Mouse (Mus musculus) left cerebral cortex, postnatal 14 days (tissue): ENCODE data around the gene Rfk. TPM values are rescaled to one million over a fixed set of nuclear protein-coding genes. Genes with fewer than 3 reads are reported as not detected.

Experiments used
- DNase-seq, 2 experiments: peaks; one replicate each; pipeline ENCODE4 v3.0.0; 2021 to 2022; ENCODE audit warnings: low spot score in 2 of 2, mixed read lengths in 1 of 2
- intact Hi-C: fragments of 180-260 bp; cut with DNase I; formaldehyde crosslinking; loops from one replicate; pipeline ENCODE4 v1.15.1; 2025
- total RNA-seq, 2 experiments: library from RNA; stranded (reverse); gene quantifications; 2 replicates each; pipeline ENCODE4 v1.2.3; 2021

The Rfk gene
- total RNA-seq, 2 experiments from 2014 or later: 51.9 to 58.0 TPM

DNA sequence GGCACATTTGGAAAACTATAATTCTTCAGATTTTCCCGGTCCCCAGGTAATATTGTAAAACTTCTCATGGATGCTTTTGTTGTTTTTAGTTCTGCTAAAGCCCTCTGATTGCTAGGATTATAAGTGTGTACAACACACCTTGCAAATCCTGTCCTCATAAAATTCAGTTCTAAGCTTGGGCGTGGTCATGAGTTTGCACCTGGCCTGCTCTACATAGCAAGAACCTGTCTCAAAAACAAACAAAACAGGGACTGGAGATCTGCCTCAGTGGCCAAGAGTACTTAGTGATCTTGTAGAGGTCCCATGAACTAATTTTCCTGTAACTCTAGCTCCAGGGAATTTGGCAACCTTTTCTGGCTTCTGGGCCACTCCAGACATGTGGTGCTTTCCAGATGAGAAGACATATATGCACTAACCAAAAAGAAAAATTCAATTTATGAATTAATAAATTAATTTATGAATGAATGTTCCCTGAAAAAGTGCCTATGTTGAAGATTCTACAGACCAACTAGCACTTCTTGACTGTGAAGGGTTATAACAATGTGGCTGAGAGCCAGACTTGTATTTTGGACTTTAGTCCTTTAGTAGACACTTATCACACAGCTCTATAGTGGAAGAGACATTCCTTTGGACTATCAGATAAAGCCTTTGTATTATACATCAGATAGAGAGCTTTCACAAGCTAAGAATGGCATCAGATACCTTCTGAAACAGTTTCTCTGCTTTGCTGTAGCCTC is 34.1 kb downstream of the Rfk start:
- intact Hi-C loops: no loop called here
- no peak for DNase-seq

DNA sequence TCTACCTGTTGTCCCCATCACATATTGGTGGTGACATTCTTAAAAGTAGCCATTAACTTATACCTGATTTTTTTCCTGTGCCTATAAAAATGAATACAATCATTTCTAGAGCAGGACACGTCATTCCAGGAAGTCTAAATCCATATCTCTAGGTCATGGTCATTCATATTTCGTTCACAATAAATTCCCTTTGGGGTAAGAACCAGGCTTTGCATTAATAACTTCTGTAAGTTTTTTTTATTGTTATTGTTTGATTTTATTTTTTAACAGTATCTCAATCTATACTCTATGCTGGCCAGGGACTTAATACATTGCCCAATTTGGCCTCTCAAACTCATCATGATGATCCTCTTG is 34.7 kb downstream of the Rfk start:
- intact Hi-C loops: no loop called here
- no peak for DNase-seq

DNA sequence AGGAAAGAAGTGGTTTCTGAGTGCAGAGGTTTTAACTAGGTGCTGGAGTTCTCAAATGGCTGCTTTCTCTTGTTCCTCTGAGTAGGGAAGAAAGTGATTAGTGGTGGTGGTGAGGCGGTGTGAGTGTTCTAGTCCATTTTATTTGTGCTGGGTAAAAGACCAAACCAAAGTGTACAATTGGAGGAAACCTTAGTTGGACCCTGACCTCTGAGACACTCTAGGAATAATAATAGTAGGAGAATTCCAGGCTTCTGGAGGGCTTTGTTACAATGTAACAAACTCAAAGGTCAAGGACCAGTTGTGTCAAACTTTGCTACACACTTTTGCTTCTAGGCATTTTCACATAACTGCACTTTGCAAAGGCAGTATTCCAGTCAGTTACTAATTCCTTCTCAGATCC is 42.8 kb downstream of the Rfk start:
- no peak for DNase-seq
- intact Hi-C loops: no loop called here

DNA sequence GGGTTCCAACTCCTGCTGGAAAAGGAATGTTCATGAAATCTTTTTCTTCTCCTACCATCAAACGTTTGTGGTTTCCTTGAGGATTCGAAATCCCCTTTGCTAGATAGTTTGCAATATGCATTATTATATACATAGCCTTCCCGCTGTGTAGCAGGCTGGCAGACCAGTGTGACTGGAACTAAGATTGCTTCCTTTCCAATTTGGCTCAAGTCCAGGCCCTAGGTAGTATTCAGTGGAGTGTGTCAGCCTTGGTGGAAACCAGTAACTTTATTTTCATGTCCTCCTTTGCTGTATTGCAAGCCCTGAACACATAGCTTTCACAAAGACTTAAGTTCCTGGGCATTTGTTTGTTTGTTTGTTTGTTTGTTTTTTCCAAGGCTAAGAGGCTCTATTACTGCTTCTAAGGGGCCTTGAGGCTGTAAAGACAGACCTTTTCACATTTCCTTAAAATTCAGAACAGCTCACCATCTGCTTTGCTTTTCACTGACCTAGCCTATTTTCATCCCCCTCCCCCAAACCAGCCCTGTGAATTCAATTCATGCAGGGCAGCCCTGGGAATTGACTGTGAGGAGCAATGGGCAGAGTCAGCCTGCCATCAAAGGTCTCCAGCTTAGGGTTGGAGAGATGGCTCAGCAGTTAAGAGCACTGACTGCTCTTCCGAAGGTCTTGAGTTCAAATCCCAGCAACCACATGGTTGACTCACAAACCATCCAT is 45.8 kb downstream of the Rfk start:
- intact Hi-C loops: no loop called here
- DNase-seq: no peak

DNA sequence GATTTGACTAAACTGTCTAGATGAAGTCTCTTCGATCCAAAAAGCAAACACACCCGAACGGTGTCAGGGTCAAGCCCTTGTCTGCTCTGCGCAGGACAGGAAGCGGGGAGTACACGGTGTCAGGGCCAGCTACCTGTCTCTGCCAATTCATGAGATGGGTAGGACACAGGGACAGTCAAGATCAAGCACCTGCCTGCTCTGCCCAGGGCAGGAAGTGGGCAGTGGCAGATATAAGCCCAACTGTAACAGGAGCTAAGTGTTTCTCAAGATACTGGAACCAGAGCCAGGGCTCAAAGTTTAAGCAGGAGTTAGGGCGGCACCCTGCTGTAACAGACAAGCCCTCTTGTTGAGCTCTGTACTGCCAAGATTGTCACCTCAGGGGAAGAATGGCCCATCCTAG is 49.7 kb downstream of the Rfk start:
- no peak for DNase-seq
- intact Hi-C loops: no loop called here

Other genes starting within 250 kb of the Rfk start
- 1 to 10 TPM; 2.0 to 2.2 TPM for gene Gcnt1, start 21.2 kb upstream of the Rfk start, total RNA-seq